Mouse (Mus musculus) liver, embryonic 16.5 days (tissue): ENCODE data around the gene Cct4. TPM values are rescaled to one million over a fixed set of nuclear protein-coding genes. Genes with fewer than 3 reads are reported as not detected.

Experiments
- ATAC-seq: fragments of 200-750 bp; cut with Nextera tagmentation; 2 replicates; pipeline ENCODE4 v1.8.0; 2017; ENCODE audit warnings: low read depth, mild to moderate bottlenecking, moderate number of reproducible peaks, moderate library complexity
- H3K27ac ChIP-seq: fragments of 300-500 bp; sonication (generic); 2 replicates; pipeline ENCODE4 v1.5.1; 2014; ENCODE audit warnings: mild to moderate bottlenecking, low read length
- H3K27me3 ChIP-seq: fragments of 300-500 bp; sonication (generic); 2 replicates; pipeline ENCODE4 v1.6.1; 2014; ENCODE audit warnings: low read depth, low read length, mixed read lengths; ENCODE audit not compliant: control insufficient read depth, insufficient read depth
- H3K36me3 ChIP-seq: fragments of 300-500 bp; sonication (generic); 2 replicates; pipeline ENCODE4 v1.6.1; 2014; ENCODE audit warnings: mild to moderate bottlenecking; ENCODE audit not compliant: control insufficient read depth, insufficient read depth
- H3K4me1 ChIP-seq: fragments of 300-500 bp; sonication (generic); 2 replicates; pipeline ENCODE4 v1.6.1; 2014; ENCODE audit warnings: low read depth, low read length, mixed read lengths; ENCODE audit not compliant: control insufficient read depth
- H3K4me2 ChIP-seq: fragments of 300-500 bp; sonication (generic); 2 replicates; pipeline ENCODE4 v1.6.1; 2014; ENCODE audit warnings: low read depth, low read length, mixed read lengths
- H3K4me3 ChIP-seq: fragments of 300-500 bp; sonication (generic); 2 replicates; pipeline ENCODE4 v1.5.1; 2014; ENCODE audit warnings: low read depth, mild to moderate bottlenecking, low read length
- H3K9ac ChIP-seq: fragments of 300-500 bp; sonication (generic); 2 replicates; pipeline ENCODE4 v1.6.1; 2014; ENCODE audit warnings: low read depth, low read length
- H3K9me3 ChIP-seq: fragments of 300-500 bp; sonication (generic); replicated peaks from 2 replicates; pipeline ENCODE4 v1.6.1; 2016; ENCODE audit warnings: low read length; ENCODE audit not compliant: control insufficient read depth
- WGBS: fragments of 180-500 bp; shearing (Covaris S2); extraction: QIAGEN DNeasy Blood & Tissue Kit; methylation state at CpG from one replicate; pipeline ENCODE4 v1.1.7; 2014; ENCODE audit not compliant: insufficient replicate concordance; 5-methylcytosine and 5-hydroxymethylcytosine counted together
- polyA plus RNA-seq: library from polyadenylated mRNA; unstranded; fragments of >200 nt; fragmentation: Nextera tagmentation; extraction: Ambion mirVana; gene quantifications from 2 replicates; pipeline ENCODE4 v1.2.1, GENCODE M21; 2015

The Cct4 gene
- polyA plus RNA-seq = 103 and 111 TPM in 2 replicates

DNA sequence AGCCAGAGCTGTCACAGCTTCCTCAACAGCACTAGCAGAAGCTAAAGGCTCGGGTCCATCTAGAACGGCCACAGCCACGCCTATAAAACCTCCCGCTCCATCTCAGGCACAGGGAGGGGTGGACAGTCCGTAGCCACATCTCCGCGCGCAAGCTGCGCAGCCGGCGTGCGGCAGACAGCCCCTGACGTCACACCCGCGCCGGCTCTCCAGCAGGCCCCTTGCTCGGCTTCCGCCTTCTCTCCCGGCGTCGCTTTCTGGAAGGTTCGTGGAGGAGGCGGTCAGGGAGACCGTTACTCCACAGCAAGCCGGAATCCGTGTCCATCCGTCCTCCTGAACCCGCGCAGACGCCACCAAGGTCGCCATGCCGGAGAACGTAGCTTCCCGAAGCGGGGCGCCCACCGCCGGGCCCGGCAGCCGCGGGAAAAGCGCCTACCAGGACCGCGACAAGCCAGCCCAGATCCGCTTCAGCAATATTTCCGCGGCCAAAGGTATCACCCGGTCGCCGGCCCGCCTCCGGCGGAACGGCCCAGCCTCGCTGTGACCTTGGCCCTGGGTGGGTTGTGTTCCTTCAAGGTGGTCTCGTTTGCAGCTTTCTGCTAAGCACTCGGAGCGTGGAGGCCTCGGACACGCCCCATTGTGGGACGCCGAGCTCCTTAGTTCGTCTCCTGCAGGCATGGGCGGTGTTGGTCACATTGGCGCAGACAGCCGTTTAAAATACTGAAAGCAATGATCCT, at the start of gene Cct4:
Gene Cct4 (plus strand): TSS at position 127 of the 734 bp plus-strand sequence.
- Histone ChIP-seq H3K27me3 (no peaks in the 10 kb centered on the region), H3K27ac (peak within 1 kb of the TSS; percentile 91), H3K4me1 (peaks cover 11% of the 10 kb centered on the region), H3K4me2 (peak within 1 kb of the TSS; percentile 84), H3K9ac (peak within 1 kb of the TSS; percentile 85), H3K36me3 (peaks cover 17% of the 10 kb centered on the region), H3K4me3 (peak within 1 kb of the TSS; percentile 95), H3K9me3 (no peaks in the 10 kb centered on the region)
- ATAC-seq = peak; percentile 99
- WGBS = under 1% methylated on average over 66 of the region's 66 CpGs

DNA sequence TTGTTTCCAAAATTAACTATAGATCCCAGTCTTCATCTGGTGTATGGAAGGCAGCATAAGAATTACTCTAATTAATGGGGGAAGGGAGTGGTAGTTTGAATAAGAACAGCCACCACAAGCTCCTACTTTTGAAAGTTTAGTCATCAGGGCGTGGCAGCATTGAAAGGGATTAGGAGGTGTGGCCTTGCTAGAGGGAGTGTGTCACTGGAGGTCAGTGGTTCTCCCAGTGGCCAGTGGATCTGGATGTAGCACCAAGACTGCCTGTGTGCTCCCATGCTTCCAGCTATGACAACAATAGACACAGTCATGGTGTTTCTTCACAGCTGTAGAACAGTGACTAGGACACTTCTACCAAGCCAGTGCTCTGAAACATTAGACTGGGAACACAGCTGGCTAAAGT, 41.2 kb upstream of the Cct4 start:
- H3K4me3 ChIP-seq = no peak overlapping the region
- no peak overlapping the region for H3K4me2 ChIP-seq
- no peaks in the 10 kb centered on the region for H3K9me3 ChIP-seq
- peaks cover 4% of the 10 kb centered on the region for H3K4me1 ChIP-seq
- no peak for ATAC-seq
- WGBS = 59% methylated on average over 1 of the region's 1 CpGs
- H3K27me3 ChIP-seq = no peaks in the 10 kb centered on the region
- H3K36me3 ChIP-seq = no peaks in the 10 kb centered on the region
- no peak overlapping the region for H3K27ac ChIP-seq
- H3K9ac ChIP-seq = no peak overlapping the region

DNA sequence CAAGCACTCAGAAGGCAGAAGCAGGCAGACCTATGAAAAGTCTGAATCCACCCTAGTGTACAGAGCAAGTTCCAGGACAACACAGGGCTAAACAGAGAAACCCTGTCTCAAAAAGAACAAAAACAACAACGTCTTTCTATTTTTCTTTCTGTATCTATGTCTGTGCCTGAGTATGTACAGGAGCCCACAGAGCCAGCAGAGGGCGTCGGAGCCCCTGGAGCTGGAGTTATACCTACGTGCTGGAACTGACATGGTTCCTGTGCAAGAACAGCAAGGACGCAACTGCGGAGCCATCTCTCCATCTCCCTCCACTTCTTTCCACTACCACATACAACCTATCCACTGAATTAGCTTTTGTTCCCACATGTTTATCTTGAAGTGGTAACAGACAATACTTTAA, 40.2 kb upstream of the Cct4 start:
- Histone ChIP-seq H3K27me3 (no peaks in the 10 kb centered on the region), H3K4me2 (no peak overlapping the region), H3K9me3 (no peaks in the 10 kb centered on the region), H3K9ac (no peak overlapping the region), H3K36me3 (no peaks in the 10 kb centered on the region), H3K4me1 (peaks cover 4% of the 10 kb centered on the region), H3K4me3 (no peak overlapping the region), H3K27ac (no peak overlapping the region)
- 77% methylated on average over 6 of the region's 6 CpGs for WGBS
- ATAC-seq = no peak

DNA sequence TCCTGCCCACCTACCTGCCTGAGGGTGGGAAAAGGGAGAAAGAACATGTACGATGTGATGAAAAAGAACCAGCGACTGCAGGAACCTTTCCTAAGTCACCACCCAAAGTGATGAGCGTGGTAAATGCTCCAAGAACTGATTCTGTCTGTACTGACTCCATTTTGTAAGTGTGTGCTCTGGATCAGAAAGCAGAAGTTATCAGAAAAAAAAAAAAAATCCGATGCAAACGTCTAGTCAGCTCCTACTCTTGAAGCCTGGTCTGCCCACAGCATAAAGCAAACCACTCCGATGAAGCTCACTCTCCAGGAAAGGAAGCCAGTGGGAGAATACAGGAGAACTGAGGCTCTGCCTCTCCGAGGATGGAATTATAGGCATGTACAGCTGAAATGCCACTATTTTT, 37.7 kb upstream of the Cct4 start:
- 62% methylated on average over 7 of the region's 7 CpGs for WGBS

DNA sequence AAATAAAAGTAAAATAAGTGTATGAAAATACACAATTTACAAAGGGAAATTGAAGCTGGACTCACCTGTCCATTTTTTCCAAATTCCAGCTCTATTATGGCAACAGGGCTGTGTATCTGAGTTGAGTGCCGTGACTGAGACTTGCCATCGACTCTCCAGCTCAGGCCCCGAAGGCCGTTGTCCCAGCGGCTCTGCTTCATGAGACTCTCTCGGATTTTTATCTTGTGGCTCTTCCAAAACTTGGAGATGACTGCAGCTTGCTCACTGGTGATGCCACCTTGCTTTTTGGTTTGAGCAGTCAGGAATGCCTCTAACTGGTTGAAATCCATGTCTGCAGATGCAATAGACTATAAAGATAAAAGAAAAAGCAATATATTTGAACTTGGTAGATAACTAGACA, 34.0 kb upstream of the Cct4 start:
- Histone ChIP-seq H3K4me2 (no peak overlapping the region), H3K4me1 (no peaks in the 10 kb centered on the region), H3K9me3 (no peaks in the 10 kb centered on the region), H3K4me3 (no peak overlapping the region), H3K9ac (no peak overlapping the region), H3K27me3 (no peaks in the 10 kb centered on the region), H3K27ac (no peak overlapping the region), H3K36me3 (no peaks in the 10 kb centered on the region)
- 81% methylated on average over 6 of the region's 6 CpGs for WGBS
- ATAC-seq = no peak

More for the DNA sequence above, 37.7 kb upstream of the Cct4 start:
- ATAC-seq = no peak
- H3K9me3 ChIP-seq = no peaks in the 10 kb centered on the region
- no peak overlapping the region for H3K9ac ChIP-seq
- no peak overlapping the region for H3K27ac ChIP-seq
- H3K27me3 ChIP-seq = no peaks in the 10 kb centered on the region
- no peaks in the 10 kb centered on the region for H3K36me3 ChIP-seq
- no peak overlapping the region for H3K4me3 ChIP-seq
- no peak overlapping the region for H3K4me2 ChIP-seq
- H3K4me1 ChIP-seq = peaks cover 4% of the 10 kb centered on the region

DNA sequence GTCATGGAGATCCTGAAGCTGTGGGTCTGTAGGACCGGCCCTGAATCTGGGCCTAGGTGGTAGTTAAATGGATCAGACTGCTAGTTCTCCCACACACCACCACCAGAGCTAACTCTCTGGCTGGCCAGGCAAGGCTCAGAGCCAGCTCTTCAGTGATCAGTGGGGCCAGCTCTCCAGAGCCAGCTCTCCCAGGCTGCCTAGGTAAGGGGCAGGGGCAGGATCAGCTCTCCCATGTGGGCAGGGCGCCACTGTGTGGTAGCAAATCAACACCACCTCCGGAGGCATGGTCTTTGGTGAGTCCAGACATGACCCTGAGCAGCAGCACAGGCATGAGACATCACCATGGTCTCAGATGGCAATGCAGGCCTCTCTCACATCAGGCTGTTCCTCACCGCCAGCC, 33.5 kb upstream of the Cct4 start:
- H3K4me1 ChIP-seq = no peaks in the 10 kb centered on the region
- H3K9ac ChIP-seq = no peak overlapping the region
- H3K9me3 ChIP-seq = no peaks in the 10 kb centered on the region
- no peaks in the 10 kb centered on the region for H3K36me3 ChIP-seq
- WGBS = 46% methylated on average over 4 of the region's 4 CpGs
- peak; percentile 35; the same call in 1 of the 2 replicates for ATAC-seq
- H3K27ac ChIP-seq = no peak overlapping the region
- H3K4me2 ChIP-seq = no peak overlapping the region
- H3K27me3 ChIP-seq = no peaks in the 10 kb centered on the region
- H3K4me3 ChIP-seq = no peak overlapping the region

DNA sequence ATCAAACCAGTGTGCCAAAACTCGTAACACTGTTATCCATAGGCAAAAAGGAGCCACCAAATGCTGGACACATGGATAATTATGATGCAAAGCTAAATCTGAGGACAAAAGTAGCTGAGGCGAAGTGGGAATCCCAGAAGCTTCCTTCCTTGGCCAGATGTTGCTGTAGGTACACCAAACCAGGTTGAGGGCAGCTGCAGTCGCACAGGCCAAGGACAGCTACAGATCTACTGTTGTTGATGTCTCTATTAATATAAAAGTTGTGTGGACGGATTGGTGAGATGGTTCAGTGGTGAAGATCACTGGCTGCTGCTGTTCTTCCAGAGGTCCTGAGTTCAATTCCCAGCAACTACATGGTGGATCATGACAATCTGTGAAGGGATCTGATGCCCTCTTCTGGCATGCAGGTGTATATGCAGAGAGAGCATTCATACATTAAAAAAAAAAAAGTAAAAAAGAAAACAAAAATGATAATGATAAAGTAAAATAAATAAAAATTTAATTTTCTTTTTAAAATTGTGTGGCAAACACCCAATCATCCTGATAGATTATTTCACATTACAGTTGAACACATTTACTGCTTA, 32.4 kb upstream of the Cct4 start:
- Histone ChIP-seq H3K9ac (no peak overlapping the region), H3K27ac (no peak overlapping the region), H3K4me2 (no peak overlapping the region), H3K36me3 (no peaks in the 10 kb centered on the region), H3K27me3 (no peaks in the 10 kb centered on the region), H3K4me1 (no peaks in the 10 kb centered on the region), H3K9me3 (no peaks in the 10 kb centered on the region), H3K4me3 (no peak overlapping the region)
- no peak for ATAC-seq
- 69% methylated on average over 4 of the region's 4 CpGs for WGBS

DNA sequence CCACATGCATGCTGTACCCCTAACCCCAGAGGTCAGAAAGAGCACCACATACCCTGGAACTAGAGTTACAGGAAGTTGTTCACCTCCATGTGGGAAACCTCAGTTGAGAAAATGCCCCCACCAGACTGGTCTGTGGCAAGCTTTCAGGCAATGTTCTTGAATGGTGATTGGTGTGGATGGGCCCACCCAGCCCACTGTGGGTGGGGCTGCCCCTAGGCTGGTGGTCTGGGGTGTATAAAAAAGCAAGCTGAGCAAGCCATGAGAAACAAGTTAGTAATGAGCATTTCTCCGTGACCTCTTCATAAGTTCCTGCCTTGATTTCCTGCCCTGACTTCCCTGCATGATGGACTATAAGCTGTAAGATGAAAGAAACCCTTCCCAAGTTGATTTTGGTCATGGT, 28.2 kb upstream of the Cct4 start:
- no peak for ATAC-seq

DNA sequence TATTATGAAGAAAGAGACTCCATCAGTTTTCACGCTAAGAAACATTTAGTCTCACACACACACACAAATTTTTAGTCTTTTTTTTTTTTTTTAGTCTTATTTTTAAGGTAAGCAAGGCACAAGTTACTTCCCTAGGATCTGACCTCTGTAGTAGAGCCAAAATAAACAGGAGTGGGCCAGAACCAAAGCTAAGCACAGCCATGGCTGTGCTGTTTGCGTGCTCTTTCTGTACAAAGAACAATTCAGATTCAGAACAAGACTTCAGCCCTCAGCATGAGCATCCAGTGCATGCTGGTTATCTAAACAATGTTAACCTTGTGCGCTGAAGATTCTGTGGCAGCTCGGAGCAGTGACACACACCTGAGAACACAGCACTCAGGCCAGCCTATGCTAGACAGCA, 25.9 kb upstream of the Cct4 start:
- Histone ChIP-seq H3K27me3 (no peaks in the 10 kb centered on the region), H3K9me3 (no peaks in the 10 kb centered on the region), H3K4me2 (no peak overlapping the region), H3K9ac (no peak overlapping the region), H3K4me3 (no peak overlapping the region), H3K36me3 (peaks cover 5% of the 10 kb centered on the region), H3K27ac (no peak overlapping the region), H3K4me1 (no peaks in the 10 kb centered on the region)
- ATAC-seq = peak; percentile 83
- 73% methylated on average over 4 of the region's 4 CpGs for WGBS

More for the DNA sequence above, 28.2 kb upstream of the Cct4 start:
- H3K36me3 ChIP-seq = peaks cover 5% of the 10 kb centered on the region
- no peaks in the 10 kb centered on the region for H3K9me3 ChIP-seq
- H3K4me2 ChIP-seq = no peak overlapping the region
- no peak overlapping the region for H3K27ac ChIP-seq
- no peak overlapping the region for H3K4me3 ChIP-seq
- WGBS = 69% methylated on average over 1 of the region's 1 CpGs
- no peaks in the 10 kb centered on the region for H3K27me3 ChIP-seq
- no peak overlapping the region for H3K9ac ChIP-seq
- H3K4me1 ChIP-seq = no peaks in the 10 kb centered on the region
